Mouse (Mus musculus): ENCODE measurements around the gene Eif2b3. TPM values are rescaled to one million over a fixed set of nuclear protein-coding genes. Genes with fewer than 3 reads are reported as not detected.

The Eif2b3 gene
- polyA plus RNA-seq, 1 experiment, result 36.3 TPM

DNA sequence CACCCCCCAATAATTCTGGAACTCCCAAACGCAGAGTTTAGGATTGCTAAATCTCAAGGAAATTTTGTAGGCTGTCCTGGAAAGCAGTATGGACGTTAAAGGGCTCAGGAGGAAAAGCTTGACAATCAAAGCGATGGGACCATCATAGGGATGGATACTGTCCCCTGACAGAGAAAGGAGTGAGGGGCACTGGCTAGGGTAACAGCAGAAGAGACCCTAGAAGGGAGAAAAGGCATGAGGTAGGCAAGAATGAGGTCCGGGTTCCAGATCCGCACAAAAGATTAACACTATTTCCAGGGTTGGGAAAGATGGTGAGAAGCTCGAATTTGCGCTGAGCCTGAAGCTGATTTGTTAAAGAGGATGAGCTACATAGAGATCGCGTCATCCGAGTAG, 100.8 kb downstream of the Eif2b3 start:
- Histone ChIP-seq H3K36me3 (ENCODE audit: control insufficient read depth, insufficient read depth) (no peaks in the 10 kb centered on the region), H3K79me2 (ENCODE audit: control insufficient read depth, insufficient read depth) (peaks cover 7% of the 10 kb centered on the region), H3K4me3 (peak overlapping the region; percentile 50), H3K27me3 (ENCODE audit: control insufficient read depth, insufficient read depth, insufficient read length) (no peaks in the 10 kb centered on the region), H3K4me2 (ENCODE audit: low read depth) (peak overlapping the region; percentile 95), H3ac (ENCODE audit: control insufficient read depth, insufficient read length) (peak overlapping the region; percentile 12)
- TF ChIP-seq SRF (IDR thresholded peaks at IDR 0.05; ENCODE audit: control insufficient read depth, insufficient read length, low read depth) (no peak), CEBPB (IDR thresholded peaks at IDR 0.05; ENCODE audit: insufficient read depth, poor library complexity, severe bottlenecking) (no peak), POLR2A (IDR thresholded peaks at IDR 0.05; ENCODE audit: insufficient read length, low read depth) (no peak), USF1 (IDR thresholded peaks at IDR 0.05; ENCODE audit: low read depth) (no peak), POLR2AphosphoS2 (IDR thresholded peaks at IDR 0.05; ENCODE audit: insufficient read length, low read depth) (no peak), MYOD1 (IDR thresholded peaks at IDR 0.05; ENCODE audit: control insufficient read depth in 1 of 3, insufficient read length in 2 of 3, low read depth in 2 of 3) (no peak), E2F4 (IDR thresholded peaks at IDR 0.05; ENCODE audit: insufficient read depth) (no peak), REST (IDR thresholded peaks at IDR 0.05; ENCODE audit: insufficient read depth, insufficient read length) (no peak), MAX (IDR thresholded peaks at IDR 0.05; ENCODE audit: low read depth) (no peak), TCF12 (IDR thresholded peaks at IDR 0.05; ENCODE audit: insufficient read depth, poor library complexity, severe bottlenecking) (no peak), TCF3 (IDR thresholded peaks at IDR 0.05; ENCODE audit: insufficient read length, low read depth) (no peak), MYOG (IDR thresholded peaks at IDR 0.05; ENCODE audit: control insufficient read depth in 1 of 3, insufficient read depth in 1 of 3, insufficient read length in 2 of 3, low read depth in 2 of 3) (no peak)

DNA sequence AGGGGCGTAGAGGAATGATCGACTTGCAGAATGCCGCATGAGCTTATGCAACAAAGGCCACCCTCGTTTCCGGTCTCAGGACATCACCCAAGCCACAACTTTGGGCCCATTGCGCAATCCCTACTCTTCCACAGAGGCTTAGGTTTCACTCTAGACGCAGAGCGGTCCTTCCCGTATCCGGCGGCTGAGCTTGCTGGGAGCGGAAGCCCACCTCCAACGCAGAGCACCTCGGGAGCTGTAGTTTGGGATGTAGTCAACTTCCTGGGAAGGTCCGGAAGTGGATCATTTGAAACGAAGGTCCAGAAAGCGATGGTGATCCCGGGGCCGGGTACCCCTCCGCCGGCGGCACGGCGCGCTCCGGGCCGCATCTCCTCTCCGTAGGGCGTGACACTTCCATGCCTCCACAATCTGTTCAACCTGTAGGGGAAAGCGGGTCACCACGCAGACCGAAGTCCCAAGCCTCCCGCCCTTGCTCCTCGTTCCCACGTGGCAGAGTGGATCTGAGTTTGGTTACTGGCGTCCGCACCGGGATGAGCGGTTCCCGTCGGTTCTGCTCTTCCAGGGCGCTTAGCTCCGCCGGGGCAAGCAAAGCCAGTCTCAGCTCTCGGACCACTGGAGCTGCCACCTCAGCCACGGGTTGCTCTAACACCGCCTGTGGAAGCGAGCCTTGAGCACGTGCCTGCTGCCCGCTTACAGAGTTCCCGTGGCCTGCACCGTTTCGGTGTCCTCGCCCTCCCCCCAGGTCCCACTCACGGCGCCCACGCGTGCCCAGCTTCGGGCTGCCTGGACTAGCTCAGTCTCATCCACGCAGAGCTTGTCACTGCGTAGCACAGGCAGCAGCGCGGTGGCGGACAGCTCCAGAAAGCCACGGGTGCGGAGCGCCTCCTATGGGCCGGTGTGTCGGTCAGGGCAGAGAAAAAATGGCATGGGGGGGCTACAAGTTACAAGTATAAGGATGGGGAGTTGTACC, 101.5 kb downstream of the Eif2b3 start:
- H3K79me2 ChIP-seq (ENCODE audit: control insufficient read depth, insufficient read depth), result peaks cover 7% of the 10 kb centered on the region
- TF ChIP-seq MYOD1 (IDR thresholded peaks at IDR 0.05; ENCODE audit: control insufficient read depth in 1 of 3, insufficient read length in 2 of 3, low read depth in 2 of 3) (peak in 1 of 3 experiments; percentile 19), MAX (IDR thresholded peaks at IDR 0.05; ENCODE audit: low read depth) (peak; percentile 69), E2F4 (IDR thresholded peaks at IDR 0.05; ENCODE audit: insufficient read depth) (no peak), POLR2AphosphoS2 (IDR thresholded peaks at IDR 0.05; ENCODE audit: insufficient read length, low read depth) (peak; percentile 73), TCF3 (IDR thresholded peaks at IDR 0.05; ENCODE audit: insufficient read length, low read depth) (no peak), MYOG (IDR thresholded peaks at IDR 0.05; ENCODE audit: control insufficient read depth in 1 of 3, insufficient read depth in 1 of 3, insufficient read length in 2 of 3, low read depth in 2 of 3) (peak in 1 of 3 experiments; percentile 2), SRF (IDR thresholded peaks at IDR 0.05; ENCODE audit: control insufficient read depth, insufficient read length, low read depth) (no peak), TCF12 (IDR thresholded peaks at IDR 0.05; ENCODE audit: insufficient read depth, poor library complexity, severe bottlenecking) (no peak), CEBPB (IDR thresholded peaks at IDR 0.05; ENCODE audit: insufficient read depth, poor library complexity, severe bottlenecking) (peak; percentile 100), REST (IDR thresholded peaks at IDR 0.05; ENCODE audit: insufficient read depth, insufficient read length) (no peak), POLR2A (IDR thresholded peaks at IDR 0.05; ENCODE audit: insufficient read length, low read depth) (peak; percentile 76), USF1 (IDR thresholded peaks at IDR 0.05; ENCODE audit: low read depth) (no peak)
- no peaks in the 10 kb centered on the region for H3K36me3 ChIP-seq (ENCODE audit: control insufficient read depth, insufficient read depth)
- no peaks in the 10 kb centered on the region for H3K27me3 ChIP-seq (ENCODE audit: control insufficient read depth, insufficient read depth, insufficient read length)
- H3K4me2 ChIP-seq (ENCODE audit: low read depth), result peak overlapping the region; percentile 95
- H3ac ChIP-seq (ENCODE audit: control insufficient read depth, insufficient read length), result peak overlapping the region; percentile 12
- peak overlapping the region; percentile 50 for H3K4me3 ChIP-seq

- Histone ChIP-seq H3K4me3 (no peak overlapping the region), H3ac (ENCODE audit: control insufficient read depth, insufficient read length) (no peak overlapping the region), H3K36me3 (ENCODE audit: control insufficient read depth, insufficient read depth) (no peaks in the 10 kb centered on the region), H3K27me3 (ENCODE audit: control insufficient read depth, insufficient read depth, insufficient read length) (no peaks in the 10 kb centered on the region), H3K79me2 (ENCODE audit: control insufficient read depth, insufficient read depth) (peaks cover 7% of the 10 kb centered on the region), H3K4me2 (ENCODE audit: low read depth) (peak overlapping the region; percentile 18)
- TF ChIP-seq SRF (IDR thresholded peaks at IDR 0.05; ENCODE audit: control insufficient read depth, insufficient read length, low read depth) (no peak), TCF12 (IDR thresholded peaks at IDR 0.05; ENCODE audit: insufficient read depth, poor library complexity, severe bottlenecking) (no peak), MYOD1 (IDR thresholded peaks at IDR 0.05; ENCODE audit: control insufficient read depth in 1 of 3, insufficient read length in 2 of 3, low read depth in 2 of 3) (no peak), POLR2AphosphoS2 (IDR thresholded peaks at IDR 0.05; ENCODE audit: insufficient read length, low read depth) (no peak), REST (IDR thresholded peaks at IDR 0.05; ENCODE audit: insufficient read depth, insufficient read length) (no peak), CEBPB (IDR thresholded peaks at IDR 0.05; ENCODE audit: insufficient read depth, poor library complexity, severe bottlenecking) (no peak), MYOG (IDR thresholded peaks at IDR 0.05; ENCODE audit: control insufficient read depth in 1 of 3, insufficient read depth in 1 of 3, insufficient read length in 2 of 3, low read depth in 2 of 3) (no peak), MAX (IDR thresholded peaks at IDR 0.05; ENCODE audit: low read depth) (no peak), TCF3 (IDR thresholded peaks at IDR 0.05; ENCODE audit: insufficient read length, low read depth) (no peak), E2F4 (IDR thresholded peaks at IDR 0.05; ENCODE audit: insufficient read depth) (no peak), POLR2A (IDR thresholded peaks at IDR 0.05; ENCODE audit: insufficient read length, low read depth) (no peak)
Observed at GRCm38 (mm10) chr4:117122209-117122608, 103.0 kb downstream of the Eif2b3 start.

DNA sequence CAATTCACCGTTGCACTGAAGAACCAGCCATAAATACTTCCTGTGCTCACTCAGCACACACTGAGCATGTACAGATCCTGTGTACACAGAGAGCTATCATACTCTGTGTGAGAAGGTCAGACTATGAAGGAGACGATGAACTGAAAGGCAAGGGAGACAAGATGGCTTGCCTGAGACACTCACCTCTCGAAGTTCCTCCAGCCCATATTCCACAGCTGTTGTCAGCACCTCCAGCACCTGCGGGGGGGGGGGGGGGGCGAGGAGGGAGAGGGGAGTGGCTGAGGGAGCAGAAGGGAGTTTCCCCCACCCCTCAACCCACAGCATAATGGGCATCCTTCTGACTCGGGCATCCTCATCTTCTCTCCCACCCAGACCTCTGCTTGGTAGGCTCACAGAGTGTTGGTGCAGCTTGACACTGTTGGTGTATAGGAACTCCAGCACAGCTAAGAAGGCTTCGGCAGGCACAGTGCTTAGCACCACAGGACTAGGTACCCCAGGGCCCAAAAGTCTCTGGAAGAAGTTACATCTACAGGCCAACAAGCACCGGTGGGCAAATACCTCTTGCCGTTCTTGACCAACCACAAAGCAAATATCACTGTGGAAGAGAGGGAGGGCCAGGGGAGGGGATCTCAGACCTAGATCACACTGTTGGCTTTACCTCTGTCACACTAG, 104.5 kb downstream of the Eif2b3 start:
- Histone ChIP-seq H3K79me2 (ENCODE audit: control insufficient read depth, insufficient read depth) (peaks cover 7% of the 10 kb centered on the region), H3K4me3 (peak overlapping the region; percentile 20), H3ac (ENCODE audit: control insufficient read depth, insufficient read length) (no peak overlapping the region), H3K4me2 (ENCODE audit: low read depth) (peak overlapping the region; percentile 60), H3K27me3 (ENCODE audit: control insufficient read depth, insufficient read depth, insufficient read length) (no peaks in the 10 kb centered on the region), H3K36me3 (ENCODE audit: control insufficient read depth, insufficient read depth) (peaks cover 3% of the 10 kb centered on the region)
- TF ChIP-seq REST (IDR thresholded peaks at IDR 0.05; ENCODE audit: insufficient read depth, insufficient read length) (no peak), MAX (IDR thresholded peaks at IDR 0.05; ENCODE audit: low read depth) (no peak), SRF (IDR thresholded peaks at IDR 0.05; ENCODE audit: control insufficient read depth, insufficient read length, low read depth) (no peak), CEBPB (IDR thresholded peaks at IDR 0.05; ENCODE audit: insufficient read depth, poor library complexity, severe bottlenecking) (no peak), E2F4 (IDR thresholded peaks at IDR 0.05; ENCODE audit: insufficient read depth) (no peak), USF1 (IDR thresholded peaks at IDR 0.05; ENCODE audit: low read depth) (no peak), MYOD1 (IDR thresholded peaks at IDR 0.05; ENCODE audit: control insufficient read depth in 1 of 3, insufficient read length in 2 of 3, low read depth in 2 of 3) (no peak), TCF3 (IDR thresholded peaks at IDR 0.05; ENCODE audit: insufficient read length, low read depth) (no peak)
